Mouse (Mus musculus): ENCODE measurements around the gene Fktn. TPM values are rescaled to one million over a fixed set of nuclear protein-coding genes. Genes with fewer than 3 reads are reported as not detected.

Fktn gene
- polyA plus RNA-seq, 1 experiment from 2014 or later = 4.4 TPM

- Histone ChIP-seq H3K36me3 (ENCODE audit: control insufficient read depth, insufficient read depth) (peaks cover 20% of the 10 kb centered on the region; the same call in 1 of the 2 replicates), H3K4me1 (replicated peaks; ENCODE audit: control insufficient read depth, insufficient read depth, low read length) (no peaks in the 10 kb centered on the region), H3K4me3 (ENCODE audit: low read depth, low read length) (no peak overlapping the region), H3K9me3 (ENCODE audit: control insufficient read depth) (no peaks in the 10 kb centered on the region), H3K27ac (ENCODE audit: low read depth, low read length) (no peak overlapping the region), H3K27me3 (replicated peaks; ENCODE audit: control insufficient read depth, insufficient read depth, low read length) (no peaks in the 10 kb centered on the region), H3K4me2 (replicated peaks; ENCODE audit: low read depth) (no peak overlapping the region), H3K9ac (ENCODE audit: low read depth, low read length) (no peak overlapping the region)
- 93% methylated on average over 3 of the region's 3 CpGs for WGBS
- no peak for ATAC-seq
- TF ChIP-seq CTCF (IDR thresholded peaks at IDR 0.05; ENCODE audit: low read depth) = no peak
Observed at GRCm38 (mm10) chr4:53759678-53760077, 45.9 kb downstream of the Fktn start.

DNA sequence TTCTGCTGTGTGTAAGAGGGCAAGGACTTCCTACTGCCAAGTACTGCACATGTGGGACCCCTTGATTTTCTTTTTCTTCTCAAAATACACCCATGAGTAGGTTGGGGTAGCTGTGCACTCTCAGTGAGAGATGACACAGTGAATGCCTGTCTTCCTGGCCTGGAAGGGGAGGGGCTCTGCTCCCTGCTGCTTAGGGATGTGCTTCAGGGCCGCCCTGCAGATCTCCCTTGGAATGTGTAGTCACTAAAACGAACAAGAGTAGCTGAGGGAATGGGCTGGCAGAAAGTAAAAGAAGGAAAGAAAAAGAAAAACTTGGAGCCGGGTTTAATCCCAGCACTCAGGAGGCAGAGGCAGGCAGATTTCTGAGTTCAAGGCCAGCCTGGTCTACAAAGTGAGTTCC is 48.7 kb downstream of the Fktn start:
- 67% methylated on average over 3 of the region's 3 CpGs for WGBS

DNA sequence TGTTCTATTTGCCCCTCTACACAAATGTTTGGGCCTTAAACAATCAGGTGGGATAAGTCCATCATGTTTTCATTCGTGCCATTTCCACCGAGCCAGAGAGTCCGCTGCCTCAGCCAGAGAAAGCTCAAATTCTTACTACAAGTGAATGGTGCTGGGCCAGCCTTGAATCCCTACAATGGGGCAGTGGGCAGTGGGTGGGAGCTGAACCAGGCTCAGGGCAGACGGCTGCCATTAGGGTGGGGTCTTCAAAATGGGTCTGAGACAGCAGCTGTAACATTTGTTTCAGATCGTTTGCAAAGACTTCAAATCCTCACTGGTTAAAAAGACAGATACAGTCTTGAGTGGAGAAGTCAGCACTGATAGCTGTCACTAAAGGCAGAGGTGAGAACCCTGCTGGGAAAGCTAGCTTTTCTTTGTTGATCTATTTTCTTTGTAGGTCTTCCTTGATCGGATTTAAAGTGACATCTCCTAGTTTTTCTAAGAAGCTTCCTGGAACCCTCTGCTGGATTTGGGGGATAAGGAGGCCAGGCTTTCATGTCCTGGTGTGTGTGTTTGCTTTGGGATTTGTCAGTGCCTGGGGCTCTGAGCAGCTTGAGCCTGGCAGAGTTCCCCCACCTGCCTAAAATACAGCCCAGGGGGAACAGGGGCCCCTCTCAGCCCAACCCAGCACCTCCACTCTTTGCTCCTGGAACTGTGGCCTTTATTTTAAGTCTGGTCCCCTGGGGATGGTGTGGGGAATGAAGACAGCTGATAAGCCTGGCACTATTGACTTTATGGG is 57.3 kb downstream of the Fktn start:
- H3K27me3 ChIP-seq (replicated peaks; ENCODE audit: control insufficient read depth, insufficient read depth, low read length) = no peaks in the 10 kb centered on the region
- no peak overlapping the region for H3K9ac ChIP-seq (ENCODE audit: low read depth, low read length)
- H3K9me3 ChIP-seq (ENCODE audit: control insufficient read depth) = no peaks in the 10 kb centered on the region
- no peaks in the 10 kb centered on the region for H3K36me3 ChIP-seq (ENCODE audit: control insufficient read depth, insufficient read depth)
- WGBS = 32% methylated on average over 6 of the region's 6 CpGs
- H3K27ac ChIP-seq (ENCODE audit: low read depth, low read length) = no peak overlapping the region
- no peak overlapping the region for H3K4me3 ChIP-seq (ENCODE audit: low read depth, low read length)
- no peak overlapping the region for H3K4me2 ChIP-seq (replicated peaks; ENCODE audit: low read depth)
- 0 out of 2 replicates have a peak, but pooled peaks have one; percentile 22 for ATAC-seq
- no peaks in the 10 kb centered on the region for H3K4me1 ChIP-seq (replicated peaks; ENCODE audit: control insufficient read depth, insufficient read depth, low read length)
- no peak for TF ChIP-seq CTCF (IDR thresholded peaks at IDR 0.05; ENCODE audit: low read depth)

More for the DNA sequence above, 48.7 kb downstream of the Fktn start:
- Histone ChIP-seq H3K36me3 (ENCODE audit: control insufficient read depth, insufficient read depth) (peaks cover 20% of the 10 kb centered on the region; the same call in 1 of the 2 replicates), H3K4me1 (replicated peaks; ENCODE audit: control insufficient read depth, insufficient read depth, low read length) (no peaks in the 10 kb centered on the region), H3K4me3 (ENCODE audit: low read depth, low read length) (no peak overlapping the region), H3K4me2 (replicated peaks; ENCODE audit: low read depth) (no peak overlapping the region), H3K27me3 (replicated peaks; ENCODE audit: control insufficient read depth, insufficient read depth, low read length) (no peaks in the 10 kb centered on the region), H3K9ac (ENCODE audit: low read depth, low read length) (no peak overlapping the region), H3K27ac (ENCODE audit: low read depth, low read length) (no peak overlapping the region), H3K9me3 (ENCODE audit: control insufficient read depth) (no peaks in the 10 kb centered on the region)
- ATAC-seq = no peak
- no peak for TF ChIP-seq CTCF (IDR thresholded peaks at IDR 0.05; ENCODE audit: low read depth)

GRCm38 (mm10) chr4:53772004-53772403 is 58.2 kb downstream of the Fktn start:
- ATAC-seq = peak; percentile 56; the same call in 1 of the 2 replicates
- H3K9ac ChIP-seq (ENCODE audit: low read depth, low read length) = no peak overlapping the region
- H3K36me3 ChIP-seq (ENCODE audit: control insufficient read depth, insufficient read depth) = no peaks in the 10 kb centered on the region
- no peaks in the 10 kb centered on the region for H3K9me3 ChIP-seq (ENCODE audit: control insufficient read depth)
- no peak overlapping the region for H3K27ac ChIP-seq (ENCODE audit: low read depth, low read length)
- no peaks in the 10 kb centered on the region for H3K27me3 ChIP-seq (replicated peaks; ENCODE audit: control insufficient read depth, insufficient read depth, low read length)
- no peaks in the 10 kb centered on the region for H3K4me1 ChIP-seq (replicated peaks; ENCODE audit: control insufficient read depth, insufficient read depth, low read length)
- no peak overlapping the region for H3K4me3 ChIP-seq (ENCODE audit: low read depth, low read length)
- H3K4me2 ChIP-seq (replicated peaks; ENCODE audit: low read depth) = no peak overlapping the region
- TF ChIP-seq CTCF (IDR thresholded peaks at IDR 0.05; ENCODE audit: low read depth) = no peak
- WGBS = 76% methylated on average over 5 of the region's 5 CpGs

GRCm38 (mm10) chr4:53773911-53774310 is 60.1 kb downstream of the Fktn start:
- Histone ChIP-seq H3K27me3 (replicated peaks; ENCODE audit: control insufficient read depth, insufficient read depth, low read length) (no peaks in the 10 kb centered on the region), H3K4me3 (ENCODE audit: low read depth, low read length) (no peak overlapping the region), H3K9me3 (ENCODE audit: control insufficient read depth) (no peaks in the 10 kb centered on the region), H3K4me2 (replicated peaks; ENCODE audit: low read depth) (no peak overlapping the region), H3K27ac (ENCODE audit: low read depth, low read length) (no peak overlapping the region), H3K36me3 (ENCODE audit: control insufficient read depth, insufficient read depth) (no peaks in the 10 kb centered on the region), H3K9ac (ENCODE audit: low read depth, low read length) (no peak overlapping the region), H3K4me1 (replicated peaks; ENCODE audit: control insufficient read depth, insufficient read depth, low read length) (no peaks in the 10 kb centered on the region)
- ATAC-seq = no peak
- no peak for TF ChIP-seq CTCF (IDR thresholded peaks at IDR 0.05; ENCODE audit: low read depth)
- WGBS = 68% methylated on average over 6 of the region's 6 CpGs

- H3K9ac ChIP-seq (ENCODE audit: low read depth, low read length) = no peak overlapping the region
- no peak overlapping the region for H3K4me2 ChIP-seq (replicated peaks; ENCODE audit: low read depth)
- ATAC-seq = no peak
- no peaks in the 10 kb centered on the region for H3K4me1 ChIP-seq (replicated peaks; ENCODE audit: control insufficient read depth, insufficient read depth, low read length)
- no peaks in the 10 kb centered on the region for H3K9me3 ChIP-seq (ENCODE audit: control insufficient read depth)
- no peaks in the 10 kb centered on the region; the same call in 1 of the 2 replicates for H3K27me3 ChIP-seq (replicated peaks; ENCODE audit: control insufficient read depth, insufficient read depth, low read length)
- WGBS = 70% methylated on average over 4 of the region's 4 CpGs
- no peak overlapping the region for H3K27ac ChIP-seq (ENCODE audit: low read depth, low read length)
- TF ChIP-seq CTCF (IDR thresholded peaks at IDR 0.05; ENCODE audit: low read depth) = no peak
- no peak overlapping the region for H3K4me3 ChIP-seq (ENCODE audit: low read depth, low read length)
- no peaks in the 10 kb centered on the region for H3K36me3 ChIP-seq (ENCODE audit: control insufficient read depth, insufficient read depth)
Observed at GRCm38 (mm10) chr4:53781396-53781795, 67.6 kb downstream of the Fktn start.
